Mouse (Mus musculus) ZHBTc4 (cell line): ENCODE data around the gene Icam5.
A peak's percentile ranks its signal among the peaks of the same experiment; 100 is the strongest.
"Not testable (repeated sequence)": the region's sequence is repeated elsewhere in the genome, so short reads cannot be mapped to it uniquely, and the experiment has no call there.

Source experiments
- DNase-seq: peaks from one replicate; pipeline ENCODE4 v3.0.0-alpha.2; 2011; ENCODE audit warnings: low read depth, low spot score

The Icam5 gene

GRCm38 (mm10) chr9:21035586-21035985 lies 3.7 kb downstream of the Icam5 start:
- no peak for DNase-seq

GRCm38 (mm10) chr9:21036161-21036560 lies 4.3 kb downstream of the Icam5 start:
- no peak for DNase-seq

DNA sequence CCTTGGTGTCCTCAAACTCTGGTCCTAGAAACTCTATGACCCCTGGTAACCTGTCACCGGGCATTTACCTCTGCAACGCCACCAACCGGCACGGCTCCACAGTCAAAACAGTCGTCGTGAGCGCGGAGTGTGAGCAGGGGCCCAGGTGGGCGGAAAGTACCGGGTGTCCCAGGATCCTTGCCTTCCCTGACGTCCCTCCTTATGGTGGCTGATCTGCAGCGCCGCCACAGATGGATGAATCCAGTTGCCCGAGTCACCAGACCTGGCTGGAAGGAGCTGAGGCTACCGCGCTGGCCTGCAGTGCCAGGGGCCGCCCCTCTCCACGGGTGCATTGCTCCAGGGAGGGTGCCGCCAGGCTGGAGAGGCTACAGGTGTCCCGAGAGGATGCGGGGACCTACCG lies 4.8 kb downstream of the Icam5 start:
- DNase-seq, result no peak

- DNase-seq, result peak; percentile 69
Observed at GRCm38 (mm10) chr9:21037481-21037891, 5.6 kb downstream of the Icam5 start.

GRCm38 (mm10) chr9:21039779-21040178 lies 7.9 kb downstream of the Icam5 start:
- DNase-seq, result no peak

DNA sequence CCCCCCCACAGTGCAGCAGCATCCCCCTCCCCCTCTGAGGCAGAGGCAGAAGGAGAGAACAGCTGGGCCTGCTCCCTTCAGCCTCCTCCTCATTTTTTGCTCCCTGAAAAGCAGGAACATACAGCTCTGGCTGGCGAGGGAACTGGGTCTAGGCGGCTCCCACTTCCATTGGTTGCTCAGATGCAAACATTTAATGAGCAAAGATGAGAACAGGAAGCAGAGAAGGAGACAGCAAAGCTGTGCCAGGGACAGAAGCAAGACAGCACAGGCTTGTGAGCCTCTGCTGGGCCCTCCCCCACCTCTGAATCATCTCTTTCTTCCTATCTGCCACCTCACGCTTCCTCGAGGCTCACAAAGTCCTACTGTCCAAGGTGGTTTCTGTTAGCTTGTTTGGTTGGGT lies 9.4 kb downstream of the Icam5 start:
- no peak for DNase-seq

DNA sequence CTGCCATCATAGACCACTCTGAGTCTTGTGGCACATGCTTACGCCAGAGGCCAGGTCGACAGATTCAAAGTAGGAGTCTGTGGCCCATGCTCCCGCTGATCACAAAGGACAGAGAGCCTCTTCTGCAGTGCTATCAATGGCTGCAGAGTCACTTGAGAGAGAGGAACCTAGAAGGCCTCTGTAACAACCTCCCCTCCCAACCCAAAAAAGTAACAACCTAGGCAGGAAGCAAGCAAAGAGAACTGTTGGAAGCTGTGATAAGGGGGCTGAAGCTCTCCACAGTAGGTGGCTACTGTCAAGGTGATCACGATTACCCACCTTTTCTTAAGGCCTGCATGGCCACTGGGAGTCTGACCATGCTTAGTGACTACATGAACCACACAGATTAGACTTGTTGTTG lies 11.7 kb downstream of the Icam5 start:
- DNase-seq, result no peak

DNA sequence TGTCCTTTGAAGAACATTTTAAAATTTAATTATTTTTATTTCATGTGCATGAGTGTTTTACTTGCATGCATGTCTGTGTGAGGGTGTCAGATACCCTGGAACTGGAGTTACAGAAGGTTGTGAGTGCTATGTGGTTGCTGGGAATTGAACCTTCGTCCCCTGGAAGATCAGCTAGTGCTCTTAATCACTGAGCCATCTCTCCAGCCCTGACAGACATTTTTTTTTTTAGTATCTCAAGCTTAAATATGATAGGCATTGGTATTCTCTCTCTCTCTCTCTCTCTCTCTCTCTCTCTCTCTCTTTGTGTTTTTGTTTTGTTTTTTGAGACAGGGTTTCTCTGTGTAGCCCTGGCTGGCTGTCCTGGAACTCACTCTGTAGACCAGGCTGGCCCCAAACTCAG lies 12.9 kb downstream of the Icam5 start:
- not testable (repeated sequence) for DNase-seq

- no peak for DNase-seq
Observed at GRCm38 (mm10) chr9:21045235-21045634, 13.4 kb downstream of the Icam5 start.

DNA sequence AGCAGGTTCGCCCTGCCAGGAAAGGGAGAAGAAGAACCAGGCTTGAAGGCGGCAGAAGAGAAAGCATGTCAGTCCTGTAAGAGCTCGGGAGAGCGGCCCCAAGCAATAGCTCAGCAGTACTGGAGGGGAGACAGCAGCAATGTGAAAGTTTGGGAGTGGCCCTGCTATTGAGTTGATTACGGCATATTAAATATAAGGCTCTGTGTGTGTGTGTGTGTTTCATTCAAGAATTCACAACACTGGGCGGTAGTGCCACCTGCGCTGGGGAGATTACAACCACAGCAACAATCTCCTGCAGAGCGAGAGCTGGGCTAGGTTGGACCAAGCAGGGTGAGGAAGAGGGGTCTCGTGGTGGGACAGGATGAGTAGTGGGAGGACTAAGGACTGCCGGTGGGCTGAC lies 19.7 kb downstream of the Icam5 start:
- DNase-seq, result no peak

- DNase-seq, result no peak
Observed at GRCm38 (mm10) chr9:21062928-21063327, 31.1 kb downstream of the Icam5 start.

DNA sequence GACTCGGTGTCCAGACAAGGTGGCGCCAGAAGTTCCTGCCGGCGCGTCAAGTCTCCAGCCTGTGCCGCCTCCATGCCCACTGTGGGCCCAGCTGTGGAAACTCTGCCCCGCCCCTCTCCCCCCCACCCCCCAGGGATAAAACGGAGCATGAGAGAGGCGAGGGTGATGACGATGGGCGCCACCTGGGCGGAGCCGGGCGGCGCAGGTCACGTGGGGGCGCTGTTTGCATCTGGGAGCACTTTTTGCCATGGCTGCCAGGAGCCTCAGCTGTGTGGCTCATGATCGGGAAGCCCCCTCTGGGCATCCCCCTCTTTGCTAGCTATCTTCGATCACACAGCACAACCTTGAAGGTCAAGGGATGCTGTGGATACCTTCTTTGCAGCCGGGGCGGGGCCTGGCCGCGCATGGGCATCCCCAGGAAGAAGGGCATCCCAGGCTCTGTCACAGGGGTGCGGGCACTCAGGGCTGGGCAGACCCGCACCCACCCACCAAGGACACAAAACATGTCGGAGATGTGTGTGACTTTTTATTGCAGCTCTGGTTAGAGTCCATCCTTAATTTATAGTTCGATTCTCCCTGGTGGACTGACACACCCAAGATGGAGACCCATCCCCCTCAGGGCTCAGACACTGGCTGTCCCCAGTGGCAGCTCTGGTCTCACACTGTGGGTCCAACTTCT lies 35.3 kb downstream of the Icam5 start, which contains the start of gene Zglp1:
Gene Zglp1, minus strand, starts transcription at position 88 of the 679 bp plus-strand sequence.
- peak; percentile 52 for DNase-seq

GRCm38 (mm10) chr9:21072641-21073040 lies 40.8 kb downstream of the Icam5 start:
- DNase-seq, result peak; percentile 54

GRCm38 (mm10) chr9:21073044-21073840 lies 41.4 kb downstream of the Icam5 start, which contains the start of the genes Gm49373 and Fdx1l:
Gene Gm49373 (minus strand): TSS chr9:21073096.
Gene Fdx1l (minus strand): TSS chr9:21073614.
- DNase-seq, result peak; percentile 93

- DNase-seq, result no peak
Observed at GRCm38 (mm10) chr9:21074173-21074572, 42.3 kb downstream of the Icam5 start.

- no peak for DNase-seq
Observed at GRCm38 (mm10) chr9:21075625-21076024, 43.8 kb downstream of the Icam5 start.

GRCm38 (mm10) chr9:21081127-21081526 lies 49.3 kb downstream of the Icam5 start:
- DNase-seq, result no peak

DNA sequence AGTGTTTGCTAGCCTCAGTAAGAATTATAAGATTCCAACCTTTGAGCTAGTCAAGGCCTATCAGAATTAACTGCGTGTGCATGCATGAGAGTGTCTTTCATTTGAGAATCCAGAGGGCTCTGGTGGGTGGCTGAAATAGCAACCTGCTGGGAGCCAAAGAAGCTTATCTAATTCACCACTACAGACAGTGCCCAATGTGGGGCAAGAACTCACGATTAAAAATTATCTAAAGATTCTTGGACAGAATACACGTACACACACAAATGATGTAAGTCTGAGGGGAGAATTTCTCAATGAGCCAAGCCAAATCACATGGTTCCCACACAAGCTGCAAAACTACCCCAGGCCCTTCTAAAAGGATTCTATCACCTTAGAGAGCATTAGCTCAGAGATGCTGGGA lies 51.5 kb downstream of the Icam5 start:
- no peak for DNase-seq
